Mouse (Mus musculus) thymus, postnatal 0 days (tissue): ENCODE measurements around the gene Olfr1205. TPM values are rescaled to one million over a fixed set of nuclear protein-coding genes. Genes with fewer than 3 reads are reported as not detected.

Experiments used
- DNase-seq: peaks from one replicate; pipeline ENCODE4 v3.0.0-alpha.2; 2015; ENCODE audit warnings: low spot score
- polyA plus RNA-seq: library from polyadenylated mRNA; unstranded; fragments of >200 nt; fragmentation: Nextera tagmentation; extraction: Ambion mirVana; gene quantifications from 2 replicates; pipeline ENCODE4 v1.2.1, GENCODE M21; 2015

The Olfr1205 gene
- polyA plus RNA-seq: not detected in 2 replicates

DNA sequence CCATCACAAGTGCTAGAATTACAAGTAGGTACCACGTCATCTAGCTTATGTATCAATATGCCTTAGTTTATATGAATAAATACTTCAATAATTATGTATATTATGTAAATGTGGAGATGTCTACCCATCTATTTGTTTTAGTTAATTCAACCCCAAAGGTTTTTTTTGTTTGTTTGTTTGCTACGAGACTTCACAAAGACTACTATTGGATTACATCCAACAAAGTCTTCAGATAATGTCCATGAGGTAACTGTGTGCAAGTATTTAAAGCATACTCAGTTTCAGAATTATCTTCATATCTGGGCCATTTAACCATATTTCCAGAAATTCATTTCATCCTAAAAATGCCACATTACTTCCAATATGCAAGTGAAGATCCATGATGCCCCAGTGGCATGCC is at the start of gene Olfr1205:
Olfr1205 (plus strand) TSS at position 301 of the 400 bp plus-strand sequence.
- DNase-seq: no peak

DNA sequence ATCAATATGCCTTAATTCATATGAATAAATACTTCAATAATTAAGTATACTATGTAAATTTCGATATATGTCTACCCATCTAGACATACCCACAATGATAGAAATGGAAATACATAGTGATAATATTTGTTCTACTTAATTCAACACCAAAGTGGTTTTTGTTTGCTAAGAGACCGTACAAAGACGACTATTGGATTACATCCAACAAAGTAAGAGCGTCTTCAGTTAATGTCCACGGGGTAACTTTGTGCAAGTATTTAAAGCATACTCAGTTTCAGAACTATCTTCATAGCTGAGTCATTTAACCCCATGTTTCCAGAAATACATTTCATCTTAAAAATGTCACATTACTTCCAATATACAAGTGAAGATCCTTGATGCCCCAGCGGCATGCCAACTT is 36.8 kb upstream of the Olfr1205 start, which contains the start of gene Olfr1201:
Olfr1201 (plus strand) TSS at position 301 of the 400 bp plus-strand sequence.
- DNase-seq: no peak

DNA sequence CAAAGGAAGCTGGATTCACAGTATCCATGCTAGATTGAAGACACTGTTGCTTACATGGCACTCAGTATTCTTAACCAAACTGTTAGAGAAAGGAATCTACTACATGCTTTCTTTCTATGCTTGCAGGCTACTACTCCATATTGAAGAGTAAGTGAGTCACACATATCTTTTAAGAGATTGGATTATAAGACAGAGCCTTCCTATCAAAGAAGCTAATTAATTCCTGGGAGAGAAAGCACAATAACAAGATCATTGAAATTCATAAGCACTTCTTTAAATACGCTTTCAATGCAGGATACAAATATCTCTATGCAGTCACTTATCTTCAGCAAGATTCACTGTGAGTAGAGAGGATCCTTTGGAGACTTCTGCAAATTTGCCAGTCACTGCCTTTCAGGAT is 15.3 kb upstream of the Olfr1205 start, which contains the start of gene Olfr1202:
Olfr1202 (plus strand) TSS at position 301 of the 400 bp plus-strand sequence.
- DNase-seq: no peak

DNA sequence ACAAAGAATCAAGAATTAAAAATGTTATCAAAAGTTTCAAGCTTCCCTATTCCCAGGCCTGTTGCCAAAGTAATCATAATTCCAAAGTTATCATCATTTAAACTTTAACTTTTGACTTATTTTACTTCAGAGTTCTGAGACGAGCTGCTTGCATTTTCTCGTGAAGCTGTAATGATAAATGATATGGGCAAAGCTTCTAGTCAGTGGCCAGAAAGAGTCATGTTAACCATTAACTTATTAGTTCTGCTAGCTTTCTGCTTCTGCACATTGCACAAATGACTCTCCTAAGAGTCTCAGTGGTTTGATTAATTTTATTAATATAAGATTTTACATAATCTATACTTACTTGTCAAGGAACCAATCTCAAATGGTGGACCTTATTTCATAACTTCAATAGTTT is 8.9 kb downstream of the Olfr1205 start:
- no peak for DNase-seq

DNA sequence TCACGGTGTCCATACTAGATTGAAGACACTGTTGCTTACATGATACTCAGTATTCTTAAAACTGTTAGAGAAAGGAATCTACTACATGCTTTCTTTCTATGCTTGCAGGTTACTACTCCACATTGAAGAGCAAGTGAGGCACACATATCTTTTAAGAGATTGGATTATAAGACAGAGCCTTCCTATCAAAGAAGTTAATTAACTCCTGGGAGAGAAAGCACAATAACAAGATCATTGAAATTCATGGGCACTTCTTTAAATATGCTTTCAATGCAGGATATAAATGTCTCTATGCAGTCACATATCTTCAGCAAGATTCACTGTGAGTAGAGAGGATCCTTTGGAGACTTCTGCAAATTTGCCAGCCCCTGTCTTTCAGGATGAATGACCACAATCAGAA is 19.5 kb downstream of the Olfr1205 start, which contains the start of gene Olfr1204:
Olfr1204 (plus strand) TSS at position 301 of the 400 bp plus-strand sequence.
- DNase-seq: no peak

DNA sequence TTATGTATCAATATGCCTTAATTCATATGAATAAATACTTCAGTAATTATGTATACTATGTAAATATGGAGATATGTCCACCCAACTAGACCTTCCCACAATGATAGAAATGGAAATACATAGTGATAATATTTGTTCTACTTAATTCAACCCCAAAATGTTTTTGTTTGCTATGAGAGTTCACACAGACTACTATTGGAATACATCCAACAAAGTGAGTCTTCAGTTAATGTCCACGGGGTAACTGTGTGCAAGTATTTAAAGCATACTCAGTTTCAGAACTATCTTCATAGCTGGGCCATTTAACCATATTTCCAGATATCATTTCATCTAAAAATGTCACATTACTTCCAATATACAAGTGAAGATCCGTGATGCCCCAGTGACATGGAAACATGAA is 33.4 kb downstream of the Olfr1205 start, which contains the start of gene Olfr1206:
Olfr1206 (plus strand) TSS at position 301 of the 400 bp plus-strand sequence.
- no peak for DNase-seq

Other genes starting within 250 kb of the Olfr1205 start
- not detected in 2 replicates for gene Olfr1189, start 243.3 kb upstream of the Olfr1205 start, polyA plus RNA-seq
- not detected in 2 replicates for gene Olfr1191-ps1, start 189.2 kb upstream of the Olfr1205 start, polyA plus RNA-seq
- not detected in 2 replicates for gene Olfr1192-ps1, start 181.2 kb upstream of the Olfr1205 start, polyA plus RNA-seq
- gene Olfr1193, start 154.1 kb upstream of the Olfr1205 start, polyA plus RNA-seq: not detected in 2 replicates
- not detected in 2 replicates for gene Olfr1195, start 140.6 kb upstream of the Olfr1205 start, polyA plus RNA-seq
- not detected in 2 replicates for gene Olfr1196, start 125.1 kb upstream of the Olfr1205 start, polyA plus RNA-seq
- not detected in 2 replicates for gene Olfr1197, start 97.4 kb upstream of the Olfr1205 start, polyA plus RNA-seq
- gene Olfr1198, start 78.4 kb upstream of the Olfr1205 start, polyA plus RNA-seq: not detected in 2 replicates
- gene Olfr1199, start 69.3 kb upstream of the Olfr1205 start, polyA plus RNA-seq: not detected in 2 replicates
- gene Olfr1200, start 59.2 kb upstream of the Olfr1205 start, polyA plus RNA-seq: not detected in 2 replicates
- gene Olfr1201, start 36.7 kb upstream of the Olfr1205 start, polyA plus RNA-seq: not detected in 2 replicates
- not detected in 2 replicates for gene Olfr1202, start 15.2 kb upstream of the Olfr1205 start, polyA plus RNA-seq
- not detected in 2 replicates for gene Olfr1204, start 19.6 kb downstream of the Olfr1205 start, polyA plus RNA-seq
- gene Olfr1206, start 33.5 kb downstream of the Olfr1205 start, polyA plus RNA-seq: not detected in 2 replicates
- gene Olfr1208, start 72.6 kb downstream of the Olfr1205 start, polyA plus RNA-seq: not detected in 2 replicates
- not detected in 2 replicates for gene Olfr1209, start 85.4 kb downstream of the Olfr1205 start, polyA plus RNA-seq
- not detected in 2 replicates for gene Olfr1211, start 108.4 kb downstream of the Olfr1205 start, polyA plus RNA-seq
- gene Olfr1212, start 124.2 kb downstream of the Olfr1205 start, polyA plus RNA-seq: not detected in 2 replicates
- gene Gm13762, start 150.5 kb downstream of the Olfr1205 start, polyA plus RNA-seq: not detected in 2 replicates
- not detected in 2 replicates for gene Olfr1214, start 162.9 kb downstream of the Olfr1205 start, polyA plus RNA-seq
- not detected in 2 replicates for gene Olfr1215, start 177.2 kb downstream of the Olfr1205 start, polyA plus RNA-seq
- gene Olfr1216, start 188.6 kb downstream of the Olfr1205 start, polyA plus RNA-seq: not detected in 2 replicates
- gene Olfr1217, start 202.3 kb downstream of the Olfr1205 start, polyA plus RNA-seq: not detected in 2 replicates
- not detected in 2 replicates for gene Olfr1218, start 231.4 kb downstream of the Olfr1205 start, polyA plus RNA-seq